8 mouse cellular contexts compared by ENCODE assay signal in genomic region chr4:133196852-133197251, GRCm38 (mm10). TPM values are rescaled to one million over a fixed set of nuclear protein-coding genes. Genes with fewer than 3 reads are reported as not detected.
DNase-seq lines count a peak whose midpoint lies in the region; ATAC-seq and TF ChIP-seq lines count a peak whose summit lies in the region.

No protein-coding gene starts in this region.

- TF ChIP-seq POLR2A in cerebellum, adult 2 months (IDR thresholded peaks at IDR 0.05; ENCODE audit: borderline replicate concordance, insufficient read depth, low read length), result no peak

- H3K9ac ChIP-seq in hindbrain, postnatal 0 days (replicated peaks; ENCODE audit: low read length), result no peak overlapping the region
- H3K9ac ChIP-seq in midbrain, postnatal 0 days (replicated peaks; ENCODE audit: low read length, poor library complexity, severe bottlenecking), result no peak overlapping the region

- TF ChIP-seq CTCF in cerebellum, adult 2 months (IDR thresholded peaks at IDR 0.05; ENCODE audit: borderline replicate concordance, insufficient read depth, low read depth, low read length), result no peak
- no peak for TF ChIP-seq CTCF in hindbrain, postnatal 0 days (IDR thresholded peaks at IDR 0.05; ENCODE audit: low read depth)
- TF ChIP-seq CTCF in midbrain, postnatal 0 days (IDR thresholded peaks at IDR 0.05), result no peak

- H3K4me2 ChIP-seq in hindbrain, postnatal 0 days (ENCODE audit: low read depth, low read length), result no peak overlapping the region
- H3K4me2 ChIP-seq in midbrain, postnatal 0 days (ENCODE audit: low read depth, low read length, poor library complexity, severe bottlenecking), result no peak overlapping the region

- no peaks in the 10 kb centered on the region for H3K9me3 ChIP-seq in hindbrain, postnatal 0 days (ENCODE audit: low read length)
- H3K9me3 ChIP-seq in midbrain, postnatal 0 days (ENCODE audit: low read length), result no peaks in the 10 kb centered on the region

- 32% methylated on average over 7 of the region's 7 CpGs for WGBS in cerebellum, adult 2 months
- 18% methylated on average over 7 of the region's 7 CpGs for WGBS in hindbrain, postnatal 0 days
- WGBS in midbrain, postnatal 0 days, result 23% methylated on average over 7 of the region's 7 CpGs

- H3K4me3 ChIP-seq in cerebellum, adult 2 months (replicated peaks; ENCODE audit: insufficient read depth, low read depth, low read length), result no peak overlapping the region
- H3K4me3 ChIP-seq in hindbrain, postnatal 0 days (ENCODE audit: low read length), result no peak overlapping the region
- no peak overlapping the region for H3K4me3 ChIP-seq in midbrain, postnatal 0 days (ENCODE audit: low read depth, low read length)

- H3K27ac ChIP-seq in cerebellum, adult 2 months (ENCODE audit: insufficient read depth, low read length), result 0 out of 2 replicates have a peak overlapping the region, but pooled peaks have one; percentile 34
- H3K27ac ChIP-seq in hindbrain, postnatal 0 days, result peak overlapping the region; percentile 83
- H3K27ac ChIP-seq in midbrain, postnatal 0 days (ENCODE audit: low read depth, low read length), result peak overlapping the region; percentile 72

- ATAC-seq in hindbrain, postnatal 0 days, result 0 out of 2 replicates have a peak, but pooled peaks have one; percentile 30
- 0 out of 2 replicates have a peak, but pooled peaks have one; percentile 29 for ATAC-seq in midbrain, postnatal 0 days (ENCODE audit: low FRiP score)
- no peak for ATAC-seq in frontal cortex, adult (ENCODE audit: low TSS enrichment)

- DNase-seq in cerebellum, adult 2 months, result no peak
- no peak for DNase-seq in cerebellum, adult 9-10 months
- DNase-seq in brain, adult 2 months (ENCODE audit: low read depth, low spot score), result peak; percentile 56
- peak; percentile 54 for DNase-seq in hindbrain, postnatal 0 days (ENCODE audit: low spot score)
- DNase-seq in midbrain, postnatal 0 days (ENCODE audit: low spot score), result peak; percentile 50
- DNase-seq in adrenal gland, adult 8-10 months, result no peak
- no peak for DNase-seq in right cerebral cortex, postnatal 14 days

- H3K27me3 ChIP-seq in cerebellum, adult 2 months (ENCODE audit: control insufficient read depth, insufficient read depth, low read length), result no peaks in the 10 kb centered on the region
- no peaks in the 10 kb centered on the region for H3K27me3 ChIP-seq in hindbrain, postnatal 0 days (ENCODE audit: insufficient read depth, low read length)
- no peaks in the 10 kb centered on the region for H3K27me3 ChIP-seq in midbrain, postnatal 0 days (ENCODE audit: insufficient read depth, low read length)

- peaks cover 29% of the 10 kb centered on the region; the same call in 1 of the 2 replicates for H3K36me3 ChIP-seq in hindbrain, postnatal 0 days (ENCODE audit: insufficient read depth, low read length)
- peaks cover 24% of the 10 kb centered on the region for H3K36me3 ChIP-seq in midbrain, postnatal 0 days (ENCODE audit: insufficient read depth, low read length)

- peaks cover 35% of the 10 kb centered on the region for H3K4me1 ChIP-seq in cerebellum, adult 2 months (ENCODE audit: control insufficient read depth, insufficient read depth, low read length)
- peaks cover 44% of the 10 kb centered on the region for H3K4me1 ChIP-seq in hindbrain, postnatal 0 days (ENCODE audit: insufficient read depth, low read length)
- H3K4me1 ChIP-seq in midbrain, postnatal 0 days (ENCODE audit: insufficient read depth, low read length), result peaks cover 19% of the 10 kb centered on the region

RNA-seq across cellular contexts. Expression of gene Cd164l2, which starts 15.1 kb away (rescaled TPM):
- 7.4 and 10.9 TPM in 2 replicates for polyA plus RNA-seq in cerebellum, adult 2 months (2012; rRNA removed)
- total RNA-seq in hindbrain, postnatal 0 days (2014; rRNA removed), result 6.2 and 6.9 TPM in 2 replicates
- polyA plus RNA-seq in hindbrain, postnatal 0 days (2015; fragmentation: Nextera tagmentation; extraction: Ambion mirVana), result 9.6 and 11.9 TPM in 2 replicates
- total RNA-seq in midbrain, postnatal 0 days (2014; rRNA removed), result 3.9 and 5.9 TPM in 2 replicates
- 10.6 and 11.0 TPM in 2 replicates for polyA plus RNA-seq in midbrain, postnatal 0 days (2015; fragmentation: Nextera tagmentation; extraction: Ambion mirVana)
- 1 to 10 TPM in 2 of 4 experiments, under 1 TPM in 2; 0.86 to 1.8 (median 1.4) TPM for total RNA-seq in adrenal gland, adult 8-10 months (2022)

RNA-seq across cellular contexts. Expression of gene Gpr3, which starts 15.5 kb away (rescaled TPM):
- 10.1 and 10.9 TPM in 2 replicates for polyA plus RNA-seq in cerebellum, adult 2 months (2012; rRNA removed)
- 7.0 and 7.3 TPM in 2 replicates for total RNA-seq in hindbrain, postnatal 0 days (2014; rRNA removed)
- 4.5 and 5.5 TPM in 2 replicates for polyA plus RNA-seq in hindbrain, postnatal 0 days (2015; fragmentation: Nextera tagmentation; extraction: Ambion mirVana)
- total RNA-seq in midbrain, postnatal 0 days (2014; rRNA removed), result 3.2 and 10.8 TPM in 2 replicates
- 3.9 and 4.5 TPM in 2 replicates for polyA plus RNA-seq in midbrain, postnatal 0 days (2015; fragmentation: Nextera tagmentation; extraction: Ambion mirVana)
- total RNA-seq in adrenal gland, adult 8-10 months (2022), result under 1 TPM in 1 of 4 experiments, not detected in 3; 0.66 TPM

RNA-seq across cellular contexts. Expression of gene Map3k6, which starts 43.8 kb away (rescaled TPM):
- polyA plus RNA-seq in cerebellum, adult 2 months (2012; rRNA removed), result 4.0 and 4.7 TPM in 2 replicates
- 7.2 and 11.7 TPM in 2 replicates for total RNA-seq in hindbrain, postnatal 0 days (2014; rRNA removed)
- polyA plus RNA-seq in hindbrain, postnatal 0 days (2015; fragmentation: Nextera tagmentation; extraction: Ambion mirVana), result 4.7 and 5.8 TPM in 2 replicates
- 7.6 and 8.3 TPM in 2 replicates for total RNA-seq in midbrain, postnatal 0 days (2014; rRNA removed)
- 2.8 and 4.1 TPM in 2 replicates for polyA plus RNA-seq in midbrain, postnatal 0 days (2015; fragmentation: Nextera tagmentation; extraction: Ambion mirVana)
- 10 to 100 TPM; 17.3 to 27.7 (median 19.2) TPM for total RNA-seq in adrenal gland, adult 8-10 months (2022)

Comparison
In these comparisons a context has a peak if more than half of its experiments do, and no peak if none do; other contexts are left out.
1. DNase-seq: peak in brain, adult 2 months (single experiment), hindbrain, postnatal 0 days (single experiment) and midbrain, postnatal 0 days (single experiment); none in cerebellum, adult 2 months (0 of 2), cerebellum, adult 9-10 months (single experiment), adrenal gland, adult 8-10 months (single experiment) and right cerebral cortex, postnatal 14 days (single experiment).
2. Peak in every context shown above with its lines, with median percentiles within 50 percentile points of each other: H3K27ac ChIP-seq.